Mouse (Mus musculus): ENCODE results near the gene Pold2. TPM values are rescaled to one million over a fixed set of nuclear protein-coding genes. Genes with fewer than 3 reads are reported as not detected.

Gene Pold2
- polyA plus RNA-seq, 1 experiment: 133 TPM

- TF ChIP-seq CTCF (IDR thresholded peaks at IDR 0.05; ENCODE audit: extremely low read depth, insufficient read length, insufficient replicate concordance, low read depth, low read length) (no peak), POLR2A (IDR thresholded peaks at IDR 0.05; ENCODE audit: low read depth, low read length) (no peak)
Measured at GRCm38 (mm10) chr11:5887250-5887649, 9.2 kb upstream of the Pold2 start.

GRCm38 (mm10) chr11:5886187-5886586 is 8.1 kb upstream of the Pold2 start:
- Histone ChIP-seq H3K4me1 (ENCODE audit: control insufficient read depth, insufficient read depth, insufficient read length, low read length) (no peaks in the 10 kb centered on the region), H3K27ac (ENCODE audit: insufficient read depth, low read depth, low read length) (no peak overlapping the region), H3K27me3 (ENCODE audit: control insufficient read depth, insufficient read depth, low read length) (no peaks in the 10 kb centered on the region), H3K4me3 (ENCODE audit: low read depth, low read length) (no peak overlapping the region), H3K36me3 (ENCODE audit: control insufficient read depth, insufficient read depth, low read length) (no peaks in the 10 kb centered on the region)
- TF ChIP-seq CTCF (IDR thresholded peaks at IDR 0.05; ENCODE audit: extremely low read depth, insufficient read length, insufficient replicate concordance, low read depth, low read length) (peak; percentile 67; the same call in 1 of the 2 replicates), POLR2A (IDR thresholded peaks at IDR 0.05; ENCODE audit: low read depth, low read length) (no peak)
- WGBS: 16% methylated on average over 9 of the region's 9 CpGs

More at GRCm38 (mm10) chr11:5887250-5887649, 9.2 kb upstream of the Pold2 start:
- 90% methylated on average over 5 of the region's 5 CpGs for WGBS
- Histone ChIP-seq H3K36me3 (ENCODE audit: control insufficient read depth, insufficient read depth, low read length) (no peaks in the 10 kb centered on the region), H3K4me1 (ENCODE audit: control insufficient read depth, insufficient read depth, insufficient read length, low read length) (peaks cover 4% of the 10 kb centered on the region), H3K27me3 (ENCODE audit: control insufficient read depth, insufficient read depth, low read length) (no peaks in the 10 kb centered on the region), H3K27ac (ENCODE audit: insufficient read depth, low read depth, low read length) (no peak overlapping the region), H3K4me3 (ENCODE audit: low read depth, low read length) (no peak overlapping the region)

- Histone ChIP-seq H3K4me3 (ENCODE audit: low read depth, low read length) (no peak overlapping the region), H3K27ac (ENCODE audit: insufficient read depth, low read depth, low read length) (no peak overlapping the region), H3K4me1 (ENCODE audit: control insufficient read depth, insufficient read depth, insufficient read length, low read length) (peaks cover 3% of the 10 kb centered on the region), H3K36me3 (ENCODE audit: control insufficient read depth, insufficient read depth, low read length) (no peaks in the 10 kb centered on the region), H3K27me3 (ENCODE audit: control insufficient read depth, insufficient read depth, low read length) (no peaks in the 10 kb centered on the region)
- WGBS: 68% methylated on average over 8 of the region's 8 CpGs
- TF ChIP-seq CTCF (IDR thresholded peaks at IDR 0.05; ENCODE audit: extremely low read depth, insufficient read length, insufficient replicate concordance, low read depth, low read length) (no peak), POLR2A (IDR thresholded peaks at IDR 0.05; ENCODE audit: low read depth, low read length) (no peak)
Measured at GRCm38 (mm10) chr11:5882518-5882917, 4.4 kb upstream of the Pold2 start.

DNA sequence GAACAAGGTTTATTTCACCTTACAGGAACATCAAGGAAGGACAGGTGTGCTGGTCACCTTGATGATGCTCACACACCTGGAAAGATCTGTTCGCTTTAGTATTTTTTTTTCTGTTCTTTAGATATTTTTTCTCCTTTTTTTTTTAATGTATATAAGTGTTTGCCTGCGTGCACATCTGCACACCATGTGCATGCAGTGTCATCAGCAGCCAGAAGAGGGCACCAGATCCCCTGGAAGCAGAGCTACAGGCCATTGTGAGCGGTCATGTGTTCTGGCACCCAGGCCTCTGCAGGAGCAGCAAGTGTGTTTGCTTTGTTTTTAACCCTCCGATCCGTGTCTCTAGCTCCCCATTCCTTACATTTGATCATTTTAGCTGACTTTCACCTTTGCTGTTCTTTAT is 1.8 kb upstream of the Pold2 start:
- Histone ChIP-seq H3K27ac (ENCODE audit: insufficient read depth, low read depth, low read length) (no peak overlapping the region), H3K36me3 (ENCODE audit: control insufficient read depth, insufficient read depth, low read length) (peaks cover 2% of the 10 kb centered on the region), H3K27me3 (ENCODE audit: control insufficient read depth, insufficient read depth, low read length) (no peaks in the 10 kb centered on the region), H3K4me3 (ENCODE audit: low read depth, low read length) (no peak overlapping the region), H3K4me1 (ENCODE audit: control insufficient read depth, insufficient read depth, insufficient read length, low read length) (peaks cover 11% of the 10 kb centered on the region)
- peak; percentile 64; the same call in 1 of the 2 replicates for TF ChIP-seq CTCF (IDR thresholded peaks at IDR 0.05; ENCODE audit: extremely low read depth, insufficient read length, insufficient replicate concordance, low read depth, low read length)
- no peak for TF ChIP-seq POLR2A (IDR thresholded peaks at IDR 0.05; ENCODE audit: low read depth, low read length)
- 82% methylated on average over 5 of the region's 5 CpGs for WGBS

- 41% methylated on average over 8 of the region's 8 CpGs for WGBS
Measured at GRCm38 (mm10) chr11:5878661-5879060, 569 bp upstream of the Pold2 start.

DNA sequence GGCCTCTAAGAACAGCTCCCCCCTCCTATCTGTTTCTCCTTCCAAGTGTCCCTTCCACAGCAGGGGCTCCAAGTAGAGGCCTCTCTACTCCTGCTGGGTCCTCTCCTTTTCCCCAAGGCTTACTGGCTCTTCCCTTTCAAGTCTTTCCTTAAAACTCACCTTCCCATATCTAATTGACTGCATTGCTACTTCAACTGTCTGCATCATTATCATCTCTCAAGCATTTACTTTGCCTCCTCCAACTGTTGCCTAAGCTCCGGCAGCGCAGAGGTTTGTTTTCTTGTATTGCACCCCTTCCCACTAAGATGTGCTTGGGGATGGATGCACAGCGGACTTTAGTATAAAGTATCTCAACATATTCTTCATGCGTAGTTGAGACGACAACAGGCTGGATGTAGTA is 671 bp downstream of the Pold2 start:
- WGBS: 1% methylated on average over 5 of the region's 5 CpGs
- Histone ChIP-seq H3K4me3 (ENCODE audit: low read depth, low read length) (peak overlapping the region; percentile 20; the same call in 1 of the 2 replicates), H3K27me3 (ENCODE audit: control insufficient read depth, insufficient read depth, low read length) (no peaks in the 10 kb centered on the region), H3K4me1 (ENCODE audit: control insufficient read depth, insufficient read depth, insufficient read length, low read length) (peaks cover 11% of the 10 kb centered on the region), H3K27ac (ENCODE audit: insufficient read depth, low read depth, low read length) (no peak overlapping the region), H3K36me3 (ENCODE audit: control insufficient read depth, insufficient read depth, low read length) (peaks cover 25% of the 10 kb centered on the region)
- TF ChIP-seq CTCF (IDR thresholded peaks at IDR 0.05; ENCODE audit: extremely low read depth, insufficient read length, insufficient replicate concordance, low read depth, low read length) (no peak), POLR2A (IDR thresholded peaks at IDR 0.05; ENCODE audit: low read depth, low read length) (no peak)

More at GRCm38 (mm10) chr11:5878661-5879060, 569 bp upstream of the Pold2 start:
- peaks cover 13% of the 10 kb centered on the region for H3K36me3 ChIP-seq (ENCODE audit: control insufficient read depth, insufficient read depth, low read length)
- TF ChIP-seq POLR2A (IDR thresholded peaks at IDR 0.05; ENCODE audit: low read depth, low read length) (no peak), CTCF (IDR thresholded peaks at IDR 0.05; ENCODE audit: extremely low read depth, insufficient read length, insufficient replicate concordance, low read depth, low read length) (no peak)
- H3K4me1 ChIP-seq (ENCODE audit: control insufficient read depth, insufficient read depth, insufficient read length, low read length): peaks cover 11% of the 10 kb centered on the region
- no peak overlapping the region for H3K4me3 ChIP-seq (ENCODE audit: low read depth, low read length)
- no peaks in the 10 kb centered on the region for H3K27me3 ChIP-seq (ENCODE audit: control insufficient read depth, insufficient read depth, low read length)
- peak overlapping the region; percentile 41; the same call in 1 of the 2 replicates for H3K27ac ChIP-seq (ENCODE audit: insufficient read depth, low read depth, low read length)

GRCm38 (mm10) chr11:5873192-5873591 is 4.9 kb downstream of the Pold2 start:
- Histone ChIP-seq H3K27me3 (ENCODE audit: control insufficient read depth, insufficient read depth, low read length) (no peaks in the 10 kb centered on the region), H3K27ac (ENCODE audit: insufficient read depth, low read depth, low read length) (no peak overlapping the region), H3K4me1 (ENCODE audit: control insufficient read depth, insufficient read depth, insufficient read length, low read length) (peaks cover 8% of the 10 kb centered on the region; the same call in 1 of the 2 replicates), H3K36me3 (ENCODE audit: control insufficient read depth, insufficient read depth, low read length) (peaks cover 41% of the 10 kb centered on the region), H3K4me3 (ENCODE audit: low read depth, low read length) (no peak overlapping the region)
- WGBS: 96% methylated on average over 9 of the region's 9 CpGs
- TF ChIP-seq CTCF (IDR thresholded peaks at IDR 0.05; ENCODE audit: extremely low read depth, insufficient read length, insufficient replicate concordance, low read depth, low read length) (no peak), POLR2A (IDR thresholded peaks at IDR 0.05; ENCODE audit: low read depth, low read length) (no peak)

Data from small intestine, adult 2 months (tissue).